Mouse (Mus musculus) CH12.LX (cell line): ENCODE data around the gene Clk2. TPM values are rescaled to one million over a fixed set of nuclear protein-coding genes. Genes with fewer than 3 reads are reported as not detected.

ENCODE experiments used
- DNase-seq: peaks from one replicate; pipeline ENCODE4 v3.0.0-alpha.2; 2013; ENCODE audit errors: extremely low read depth
- H3K27ac ChIP-seq: 2 replicates; pipeline ENCODE4 v1.5.1; 2012; ENCODE audit warnings: low read depth, mild to moderate bottlenecking, control low read depth, moderate library complexity; ENCODE audit not compliant: insufficient read depth
- H3K27me3 ChIP-seq: replicated peaks from 2 replicates; pipeline ENCODE3; 2012; ENCODE audit warnings: inconsistent platforms
- H3K36me3 ChIP-seq, 2 experiments: replicated peaks in 1 of 2; 2 replicates each; pipeline versions ENCODE3 to v1.6.1; 2012; ENCODE audit warnings: inconsistent platforms in 1 of 2, low read length in 1 of 2, mild to moderate bottlenecking in 1 of 2, mixed read lengths in 1 of 2, moderate library complexity in 1 of 2; ENCODE audit not compliant: control insufficient read depth in 1 of 2, insufficient read depth in 1 of 2
- H3K4me1 ChIP-seq, 2 experiments: 2 replicates each; pipeline ENCODE4 v1.6.1; 2012; ENCODE audit warnings: inconsistent platforms in 1 of 2, moderate library complexity in 1 of 2; ENCODE audit not compliant: insufficient read depth in 2 of 2, control insufficient read depth in 1 of 2
- H3K4me2 ChIP-seq: 2 replicates; pipeline ENCODE4 v1.6.1; 2012; ENCODE audit warnings: low read depth, mild to moderate bottlenecking, control low read depth; ENCODE audit not compliant: poor library complexity, insufficient read depth, severe bottlenecking
- H3K4me3 ChIP-seq, 3 experiments: fragments of 150-350 bp in 1 of 3; sonication (generic) in 1 of 3; replicated peaks in 1 of 3; 2 replicates each; pipeline versions ENCODE3 to v1.5.1; 2011 to 2012; ENCODE audit warnings: low read depth in 2 of 3, low read length in 2 of 3, mild to moderate bottlenecking in 2 of 3, moderate library complexity in 2 of 3, control low read depth in 1 of 3, improper control_type of control experiment in 1 of 3, inconsistent platforms in 1 of 3, mixed read lengths in 1 of 3; ENCODE audit not compliant: poor library complexity in 1 of 3
- H3K79me2 ChIP-seq: replicated peaks from 2 replicates; pipeline ENCODE4 v1.6.1; 2012; ENCODE audit warnings: mild to moderate bottlenecking, moderate library complexity; ENCODE audit not compliant: control insufficient read depth, poor library complexity, insufficient read depth, severe bottlenecking; ENCODE audit errors: extremely low read depth
- H3K9ac ChIP-seq: 2 replicates; pipeline ENCODE4 v1.6.1; 2012; ENCODE audit warnings: low read depth, mild to moderate bottlenecking, control low read depth, moderate library complexity; ENCODE audit not compliant: insufficient read depth
- H3K9me3 ChIP-seq: replicated peaks from 2 replicates; pipeline ENCODE3; 2012; ENCODE audit warnings: low read length, inconsistent platforms, mixed read lengths
- BHLHE40 ChIP-seq: IDR thresholded peaks from 2 replicates; pipeline ENCODE4 v1.6.1; 2011; ENCODE audit warnings: mild to moderate bottlenecking, low read depth, low read length, improper control_type of control experiment
- CHD2 ChIP-seq: IDR thresholded peaks from 2 replicates; pipeline ENCODE4 v1.6.1; 2011; ENCODE audit warnings: low read length, improper control_type of control experiment
- CTCF ChIP-seq, 2 experiments: IDR thresholded peaks in 1 of 2; conservative IDR thresholded peaks in 1 of 2; 2 replicates each; pipeline ENCODE4 v1.5.1; 2011 to 2012; ENCODE audit warnings: low read depth in 2 of 2, low read length in 2 of 2, improper control_type of control experiment in 1 of 2, inconsistent platforms in 1 of 2, mild to moderate bottlenecking in 1 of 2, moderate library complexity in 1 of 2
- ELF1 ChIP-seq: IDR thresholded peaks from 2 replicates; pipeline ENCODE4 v1.6.1; 2014; ENCODE audit warnings: low read depth, mild to moderate bottlenecking, inconsistent platforms, low read length, improper control_type of control experiment
- EP300 ChIP-seq: IDR thresholded peaks from 2 replicates; pipeline ENCODE4 v1.6.1; 2011; ENCODE audit warnings: low read length, improper control_type of control experiment
- ETS1 ChIP-seq: conservative IDR thresholded peaks from 2 replicates; pipeline ENCODE4 v1.6.1; 2012; ENCODE audit warnings: low read depth, mild to moderate bottlenecking, inconsistent platforms, low read length, improper control_type of control experiment, moderate library complexity
- HCFC1 ChIP-seq: IDR thresholded peaks from 2 replicates; pipeline ENCODE4 v1.6.1; 2012; ENCODE audit warnings: low read depth, mild to moderate bottlenecking, inconsistent platforms, low read length, improper control_type of control experiment
- JUN ChIP-seq: IDR thresholded peaks from 2 replicates; pipeline ENCODE4 v1.6.1; 2011; ENCODE audit warnings: low read depth, mild to moderate bottlenecking, low read length, improper control_type of control experiment, moderate library complexity; ENCODE audit not compliant: insufficient read depth
- KAT2A ChIP-seq: IDR thresholded peaks from 2 replicates; pipeline ENCODE4 v1.6.1; 2012; ENCODE audit warnings: low read length, improper control_type of control experiment, inconsistent platforms; ENCODE audit not compliant: insufficient replicate concordance
- MAX ChIP-seq: IDR thresholded peaks from 2 replicates; pipeline ENCODE4 v1.6.1; 2011; ENCODE audit warnings: low read length, improper control_type of control experiment
- MAZ ChIP-seq: IDR thresholded peaks from 2 replicates; pipeline ENCODE4 v1.6.1; 2012; ENCODE audit warnings: low read depth, mild to moderate bottlenecking, inconsistent platforms, low read length, improper control_type of control experiment, moderate library complexity
- MEF2A ChIP-seq: IDR thresholded peaks from 2 replicates; pipeline ENCODE4 v1.6.1; 2014; ENCODE audit warnings: low read depth, mild to moderate bottlenecking, inconsistent platforms, low read length, improper control_type of control experiment, borderline replicate concordance
- MXI1 ChIP-seq: IDR thresholded peaks from 2 replicates; pipeline ENCODE4 v1.6.1; 2011; ENCODE audit warnings: mild to moderate bottlenecking, low read depth, low read length, improper control_type of control experiment
- MYC ChIP-seq: IDR thresholded peaks from 2 replicates; pipeline ENCODE4 v1.6.1; 2011; ENCODE audit warnings: low read depth, mild to moderate bottlenecking, improper control_type of control experiment, low read length
- NELFE ChIP-seq: IDR thresholded peaks from 2 replicates; pipeline ENCODE4 v1.6.1; 2011; ENCODE audit warnings: low read depth, low read length, improper control_type of control experiment
- NRF1 ChIP-seq: IDR thresholded peaks from 2 replicates; pipeline ENCODE4 v1.6.1; 2014; ENCODE audit warnings: low read depth, mild to moderate bottlenecking, inconsistent platforms, low read length, improper control_type of control experiment, moderate library complexity
- POLR2A ChIP-seq: IDR thresholded peaks from 2 replicates; pipeline ENCODE4 v1.6.1; 2011; ENCODE audit warnings: low read depth, mild to moderate bottlenecking, improper control_type of control experiment, low read length
- POLR2AphosphoS2 ChIP-seq: IDR thresholded peaks from 2 replicates; pipeline ENCODE4 v1.6.1; 2011; ENCODE audit warnings: low read depth, low read length, improper control_type of control experiment
- RAD21 ChIP-seq: IDR thresholded peaks from 2 replicates; pipeline ENCODE4 v1.6.1; 2011; ENCODE audit warnings: low read depth, mild to moderate bottlenecking, low read length, improper control_type of control experiment, moderate library complexity
- SIN3A ChIP-seq: IDR thresholded peaks from 2 replicates; pipeline ENCODE4 v1.6.1; 2012; ENCODE audit warnings: low read length, improper control_type of control experiment, inconsistent platforms
- SMC3 ChIP-seq: IDR thresholded peaks from 2 replicates; pipeline ENCODE4 v1.6.1; 2011; ENCODE audit warnings: low read depth, low read length, improper control_type of control experiment
- TBP ChIP-seq: conservative IDR thresholded peaks from 2 replicates; pipeline ENCODE4 v1.6.1; 2011; ENCODE audit warnings: low read depth, low read length, improper control_type of control experiment
- UBTF ChIP-seq: IDR thresholded peaks from 2 replicates; pipeline ENCODE4 v1.6.1; 2012; ENCODE audit warnings: low read depth, mild to moderate bottlenecking, inconsistent platforms, low read length, improper control_type of control experiment, moderate library complexity
- USF1 ChIP-seq: IDR thresholded peaks from 2 replicates; pipeline ENCODE4 v1.6.1; 2014; ENCODE audit warnings: low read depth, mild to moderate bottlenecking, inconsistent platforms, low read length, improper control_type of control experiment
- USF2 ChIP-seq: conservative IDR thresholded peaks from 2 replicates; pipeline ENCODE4 v1.6.1; 2011; ENCODE audit warnings: low read depth, low read length, improper control_type of control experiment
- ZC3H11A ChIP-seq: IDR thresholded peaks from 2 replicates; pipeline ENCODE4 v1.6.1; 2012; ENCODE audit warnings: low read depth, mild to moderate bottlenecking, inconsistent platforms, low read length, improper control_type of control experiment
- ZKSCAN1 ChIP-seq: IDR thresholded peaks from 2 replicates; pipeline ENCODE4 v1.6.1; 2012; ENCODE audit warnings: low read depth, inconsistent platforms, low read length, improper control_type of control experiment, borderline replicate concordance
- ZMIZ1 ChIP-seq: IDR thresholded peaks from 2 replicates; pipeline ENCODE4 v1.6.1; 2012; ENCODE audit warnings: low read depth, mild to moderate bottlenecking, inconsistent platforms, low read length, improper control_type of control experiment
- ZNF384 ChIP-seq: IDR thresholded peaks from 2 replicates; pipeline ENCODE4 v1.6.1; 2012; ENCODE audit warnings: low read depth, low read length, improper control_type of control experiment, inconsistent platforms
- dilution Hi-C: fragments of 300-500 bp; cut with MboI; formaldehyde crosslinking; loops from 2 replicates; pipeline ENCODE4 v1.14.3; 2020; ENCODE audit warnings: low sequenced_read_pairs; ENCODE audit not compliant: extremely low pct_unique_long_range_greater_than_20kb, extremely low pct_ligation_motif_present
- in situ Hi-C: fragments of 300-500 bp; cut with MboI; formaldehyde crosslinking; loops from 3 replicates; pipeline ENCODE4 v1.14.3; 2019; ENCODE audit warnings: low sequenced_read_pairs, low pct_ligation_motif_present, low pct_unique_long_range_greater_than_20kb, mixed read lengths
- polyA plus RNA-seq: library from polyadenylated mRNA; unstranded; fragments of >175 nt; gene quantifications from 2 replicates; pipeline ENCODE4 v1.2.1, GENCODE M21; 2012; ENCODE audit warnings: low read depth; ENCODE audit not compliant: insufficient read length
- total RNA-seq, 2 experiments: library from RNA; depleted of rRNA; stranded (reverse); fragments of 300-350 nt in 1 of 2; fragments of >200 nt in 1 of 2; gene quantifications; 2 replicates each; pipeline ENCODE4 v1.2.3; 2012 to 2014

Gene Clk2
- total and polyA plus RNA-seq, 3 experiments, result 18.8 to 72.0 (median 29.9) TPM

DNA sequence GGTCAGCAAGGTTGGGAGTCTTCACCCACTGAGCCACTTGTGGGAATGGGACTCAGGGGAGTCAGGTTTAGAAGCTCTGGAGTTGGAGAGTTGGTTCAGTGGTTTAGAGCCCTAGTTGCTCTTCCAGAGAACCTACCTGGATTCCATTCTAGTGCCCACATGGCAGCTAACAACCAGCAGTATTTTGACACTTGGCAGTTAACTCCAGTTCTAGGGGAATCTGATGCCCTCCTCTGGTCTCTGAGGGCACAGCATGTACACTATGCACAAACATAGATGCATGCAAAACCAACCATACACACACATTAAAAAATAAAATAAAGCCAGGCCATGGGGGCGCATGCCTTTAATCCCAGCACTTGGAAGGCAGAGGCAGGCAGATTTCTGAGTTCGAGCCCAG, 29.3 kb downstream of the Clk2 start:
- dilution Hi-C loops, result no loop called here
- Histone ChIP-seq H3K79me2 (no peaks in the 10 kb centered on the region), H3K9me3 (no peaks in the 10 kb centered on the region), H3K27ac (no peak overlapping the region), H3K27me3 (no peaks in the 10 kb centered on the region), H3K4me3 (no peak overlapping the region), H3K36me3 (peaks cover 0 to 25% of the 10 kb centered on the region in 2 experiments), H3K4me1 (peaks cover 0 to 12% of the 10 kb centered on the region in 2 experiments; a peak in 2 of 4 replicates), H3K9ac (no peak overlapping the region), H3K4me2 (no peak overlapping the region)
- TF ChIP-seq CTCF (conservative IDR thresholded peaks at IDR 0.05 in 1 of 2, IDR thresholded peaks at IDR 0.05 in 1 of 2; ENCODE audit: low read depth in 2 of 2, low read length in 2 of 2) (peak in 1 of 2 experiments; percentile 64; a peak in 3 of 4 replicates), RAD21 (peak; percentile 45), SIN3A (no peak), SMC3 (peak; percentile 36)
- in situ Hi-C loops, result no loop called here
- DNase-seq, result peak; percentile 34

- peak overlapping the region; percentile 59; the same call in 1 of the 2 replicates for H3K27ac ChIP-seq
- peak overlapping the region; percentile 45; the same call in 1 of the 2 replicates for H3K4me2 ChIP-seq
- H3K27me3 ChIP-seq, result no peaks in the 10 kb centered on the region
- no peaks in the 10 kb centered on the region for H3K9me3 ChIP-seq
- H3K4me3 ChIP-seq, result peak overlapping the region; percentile 52 to 73 (median 61)
- in situ Hi-C loops (no loop called here), dilution Hi-C loops (no loop called here)
- peak; percentile 96 for DNase-seq
- H3K4me1 ChIP-seq, result peaks cover 0 to 15% of the 10 kb centered on the region in 2 experiments; a peak in 2 of 4 replicates
- peak overlapping the region; percentile 77 for H3K9ac ChIP-seq
- H3K36me3 ChIP-seq, result peaks cover 0 to 9% of the 10 kb centered on the region in 2 experiments
- H3K79me2 ChIP-seq, result no peaks in the 10 kb centered on the region
- TF ChIP-seq ZKSCAN1 (no peak), HCFC1 (peak; percentile 45; the same call in 1 of the 2 replicates), MXI1 (no peak; the same call in none of the 2 replicates), ETS1 (0 out of 2 replicates have a peak, but pooled peaks have one; percentile 21), MEF2A (peak; percentile 25; the same call in 1 of the 2 replicates), ZNF384 (no peak), UBTF (no peak), POLR2A (peak; percentile 90), MAX (peak; percentile 60; the same call in 1 of the 2 replicates), KAT2A (no peak), NELFE (peak; percentile 82), EP300 (no peak), BHLHE40 (peak; percentile 66), CTCF (conservative IDR thresholded peaks at IDR 0.05 in 1 of 2, IDR thresholded peaks at IDR 0.05 in 1 of 2; ENCODE audit: low read depth in 2 of 2, low read length in 2 of 2) (peak in 1 of 2 experiments; percentile 87; a peak in 2 of 4 replicates), ELF1 (peak; percentile 22; the same call in 1 of the 2 replicates), CHD2 (no peak; the same call in 1 of the 2 replicates), POLR2AphosphoS2 (peak; percentile 30; the same call in 1 of the 2 replicates), TBP (0 out of 2 replicates have a peak, but pooled peaks have one; percentile 60), USF2 (no peak), ZC3H11A (no peak), JUN (no peak), USF1 (no peak), SMC3 (peak; percentile 48), MYC (no peak), ZMIZ1 (peak; percentile 71; the same call in 1 of the 2 replicates), RAD21 (peak; percentile 76), NRF1 (peak; percentile 78), MAZ (peak; percentile 62; the same call in 1 of the 2 replicates)
Observed at GRCm38 (mm10) chr3:89195979-89196877, 31.6 kb downstream of the Clk2 start.
